Mouse (Mus musculus) brain, embryonic 14.5 days (tissue): ENCODE results near the gene Dand5.

Experiments
- CTCF ChIP-seq: fragments of 200-500 bp; IDR thresholded peaks from 2 replicates; pipeline ENCODE4 v1.5.1; 2012; ENCODE audit warnings: inconsistent platforms, mild to moderate bottlenecking, moderate library complexity, borderline replicate concordance; ENCODE audit not compliant: insufficient read depth, insufficient read length; ENCODE audit errors: extremely low read depth
- POLR2A ChIP-seq: fragments of 200-500 bp; IDR thresholded peaks from 2 replicates; pipeline ENCODE4 v1.6.1; 2012; ENCODE audit warnings: mild to moderate bottlenecking, inconsistent platforms, borderline replicate concordance; ENCODE audit not compliant: poor library complexity, insufficient read depth, insufficient read length, severe bottlenecking; ENCODE audit errors: extremely low read depth

- TF ChIP-seq CTCF: no peak
- no peak for TF ChIP-seq POLR2A
Observed at GRCm38 (mm10) chr8:84775621-84776113, 47.0 kb downstream of the Dand5 start.
